Mouse (Mus musculus) CH12.LX (cell line): ENCODE measurements around the gene Rhbdf2. TPM values are rescaled to one million over a fixed set of nuclear protein-coding genes. Genes with fewer than 3 reads are reported as not detected.
"Not testable (repeated sequence)": the region's sequence is repeated elsewhere in the genome, so short reads cannot be mapped to it uniquely, and the experiment has no call there.

ENCODE experiments used
- DNase-seq: peaks from one replicate; pipeline ENCODE4 v3.0.0-alpha.2; 2013; ENCODE audit errors: extremely low read depth
- H3K27ac ChIP-seq: 2 replicates; pipeline ENCODE4 v1.5.1; 2012; ENCODE audit warnings: low read depth, mild to moderate bottlenecking, control low read depth, moderate library complexity; ENCODE audit not compliant: insufficient read depth
- H3K27me3 ChIP-seq: replicated peaks from 2 replicates; pipeline ENCODE3; 2012; ENCODE audit warnings: inconsistent platforms
- H3K36me3 ChIP-seq, 2 experiments: replicated peaks in 1 of 2; 2 replicates each; pipeline versions ENCODE3 to v1.6.1; 2012; ENCODE audit warnings: inconsistent platforms in 1 of 2, low read length in 1 of 2, mild to moderate bottlenecking in 1 of 2, mixed read lengths in 1 of 2, moderate library complexity in 1 of 2; ENCODE audit not compliant: control insufficient read depth in 1 of 2, insufficient read depth in 1 of 2
- H3K4me1 ChIP-seq, 2 experiments: 2 replicates each; pipeline ENCODE4 v1.6.1; 2012; ENCODE audit warnings: inconsistent platforms in 1 of 2, moderate library complexity in 1 of 2; ENCODE audit not compliant: insufficient read depth in 2 of 2, control insufficient read depth in 1 of 2
- H3K4me2 ChIP-seq: 2 replicates; pipeline ENCODE4 v1.6.1; 2012; ENCODE audit warnings: low read depth, mild to moderate bottlenecking, control low read depth; ENCODE audit not compliant: poor library complexity, insufficient read depth, severe bottlenecking
- H3K4me3 ChIP-seq, 3 experiments: fragments of 150-350 bp in 1 of 3; sonication (generic) in 1 of 3; replicated peaks in 1 of 3; 2 replicates each; pipeline versions ENCODE3 to v1.5.1; 2011 to 2012; ENCODE audit warnings: low read depth in 2 of 3, low read length in 2 of 3, mild to moderate bottlenecking in 2 of 3, moderate library complexity in 2 of 3, control low read depth in 1 of 3, improper control_type of control experiment in 1 of 3, inconsistent platforms in 1 of 3, mixed read lengths in 1 of 3; ENCODE audit not compliant: poor library complexity in 1 of 3
- H3K79me2 ChIP-seq: replicated peaks from 2 replicates; pipeline ENCODE4 v1.6.1; 2012; ENCODE audit warnings: mild to moderate bottlenecking, moderate library complexity; ENCODE audit not compliant: control insufficient read depth, poor library complexity, insufficient read depth, severe bottlenecking; ENCODE audit errors: extremely low read depth
- H3K9ac ChIP-seq: 2 replicates; pipeline ENCODE4 v1.6.1; 2012; ENCODE audit warnings: low read depth, mild to moderate bottlenecking, control low read depth, moderate library complexity; ENCODE audit not compliant: insufficient read depth
- H3K9me3 ChIP-seq: replicated peaks from 2 replicates; pipeline ENCODE3; 2012; ENCODE audit warnings: low read length, inconsistent platforms, mixed read lengths
- CTCF ChIP-seq, 2 experiments: IDR thresholded peaks in 1 of 2; conservative IDR thresholded peaks in 1 of 2; 2 replicates each; pipeline ENCODE4 v1.5.1; 2011 to 2012; ENCODE audit warnings: low read depth in 2 of 2, low read length in 2 of 2, improper control_type of control experiment in 1 of 2, inconsistent platforms in 1 of 2, mild to moderate bottlenecking in 1 of 2, moderate library complexity in 1 of 2
- ELF1 ChIP-seq: IDR thresholded peaks from 2 replicates; pipeline ENCODE4 v1.6.1; 2014; ENCODE audit warnings: low read depth, mild to moderate bottlenecking, inconsistent platforms, low read length, improper control_type of control experiment
- ETS1 ChIP-seq: conservative IDR thresholded peaks from 2 replicates; pipeline ENCODE4 v1.6.1; 2012; ENCODE audit warnings: low read depth, mild to moderate bottlenecking, inconsistent platforms, low read length, improper control_type of control experiment, moderate library complexity
- GABPA ChIP-seq: IDR thresholded peaks from 2 replicates; pipeline ENCODE4 v1.6.1; 2012; ENCODE audit warnings: low read depth, low read length, improper control_type of control experiment, inconsistent platforms; ENCODE audit not compliant: insufficient replicate concordance
- HCFC1 ChIP-seq: IDR thresholded peaks from 2 replicates; pipeline ENCODE4 v1.6.1; 2012; ENCODE audit warnings: low read depth, mild to moderate bottlenecking, inconsistent platforms, low read length, improper control_type of control experiment
- MYC ChIP-seq: IDR thresholded peaks from 2 replicates; pipeline ENCODE4 v1.6.1; 2011; ENCODE audit warnings: low read depth, mild to moderate bottlenecking, improper control_type of control experiment, low read length
- NELFE ChIP-seq: IDR thresholded peaks from 2 replicates; pipeline ENCODE4 v1.6.1; 2011; ENCODE audit warnings: low read depth, low read length, improper control_type of control experiment
- NRF1 ChIP-seq: IDR thresholded peaks from 2 replicates; pipeline ENCODE4 v1.6.1; 2014; ENCODE audit warnings: low read depth, mild to moderate bottlenecking, inconsistent platforms, low read length, improper control_type of control experiment, moderate library complexity
- POLR2AphosphoS2 ChIP-seq: IDR thresholded peaks from 2 replicates; pipeline ENCODE4 v1.6.1; 2011; ENCODE audit warnings: low read depth, low read length, improper control_type of control experiment
- SIN3A ChIP-seq: IDR thresholded peaks from 2 replicates; pipeline ENCODE4 v1.6.1; 2012; ENCODE audit warnings: low read length, improper control_type of control experiment, inconsistent platforms
- TBP ChIP-seq: conservative IDR thresholded peaks from 2 replicates; pipeline ENCODE4 v1.6.1; 2011; ENCODE audit warnings: low read depth, low read length, improper control_type of control experiment
- TCF12 ChIP-seq: IDR thresholded peaks from 2 replicates; pipeline ENCODE4 v1.6.1; 2014; ENCODE audit warnings: low read depth, mild to moderate bottlenecking, inconsistent platforms, low read length, improper control_type of control experiment
- USF2 ChIP-seq: conservative IDR thresholded peaks from 2 replicates; pipeline ENCODE4 v1.6.1; 2011; ENCODE audit warnings: low read depth, low read length, improper control_type of control experiment
- ZKSCAN1 ChIP-seq: IDR thresholded peaks from 2 replicates; pipeline ENCODE4 v1.6.1; 2012; ENCODE audit warnings: low read depth, inconsistent platforms, low read length, improper control_type of control experiment, borderline replicate concordance
- ZMIZ1 ChIP-seq: IDR thresholded peaks from 2 replicates; pipeline ENCODE4 v1.6.1; 2012; ENCODE audit warnings: low read depth, mild to moderate bottlenecking, inconsistent platforms, low read length, improper control_type of control experiment
- dilution Hi-C: fragments of 300-500 bp; cut with MboI; formaldehyde crosslinking; loops from 2 replicates; pipeline ENCODE4 v1.14.3; 2020; ENCODE audit warnings: low sequenced_read_pairs; ENCODE audit not compliant: extremely low pct_unique_long_range_greater_than_20kb, extremely low pct_ligation_motif_present
- in situ Hi-C: fragments of 300-500 bp; cut with MboI; formaldehyde crosslinking; loops from 3 replicates; pipeline ENCODE4 v1.14.3; 2019; ENCODE audit warnings: low sequenced_read_pairs, low pct_ligation_motif_present, low pct_unique_long_range_greater_than_20kb, mixed read lengths
- polyA plus RNA-seq: library from polyadenylated mRNA; unstranded; fragments of >175 nt; gene quantifications from 2 replicates; pipeline ENCODE4 v1.2.1, GENCODE M21; 2012; ENCODE audit warnings: low read depth; ENCODE audit not compliant: insufficient read length
- total RNA-seq, 2 experiments: library from RNA; depleted of rRNA; stranded (reverse); fragments of 300-350 nt in 1 of 2; fragments of >200 nt in 1 of 2; gene quantifications; 2 replicates each; pipeline ENCODE4 v1.2.3; 2012 to 2014

Rhbdf2 gene
- total and polyA plus RNA-seq, 3 experiments: 3.1 to 14.7 (median 12.1) TPM

DNA sequence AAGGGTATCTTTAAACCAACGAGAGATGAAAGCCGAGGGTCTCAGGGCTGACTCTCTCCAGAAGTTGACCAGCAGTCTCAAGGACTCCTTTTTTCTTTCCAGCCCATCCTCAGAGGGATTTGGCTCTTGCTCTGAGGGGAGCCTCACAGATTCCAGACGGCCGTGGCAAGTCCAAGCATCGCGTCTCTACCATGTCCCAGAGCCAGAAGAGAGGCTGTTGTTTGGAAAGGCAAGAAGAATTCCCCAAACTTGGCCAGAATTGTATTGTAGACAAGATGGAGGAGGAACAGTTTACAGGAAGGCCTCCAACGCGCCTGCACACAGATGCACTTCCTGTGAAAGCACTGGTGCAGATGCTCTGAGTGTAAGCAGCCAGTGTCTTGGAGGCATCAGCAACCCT lies 41.1 kb upstream of the Rhbdf2 start:
- H3K4me1 ChIP-seq: peaks cover 23 to 48% of the 10 kb centered on the region in 2 experiments
- no peaks in the 10 kb centered on the region for H3K9me3 ChIP-seq
- no peak overlapping the region for H3K9ac ChIP-seq
- no peak overlapping the region for H3K27ac ChIP-seq
- no peak for DNase-seq
- no peak overlapping the region for H3K4me3 ChIP-seq
- in situ Hi-C loops: loop anchor here (25.0 kb wide), 1 partner anchor 519 kb away; the partner anchor contains the start of gene Sept9
- TF ChIP-seq SIN3A (no peak), ELF1 (peak; percentile 53; the same call in 1 of the 2 replicates)
- TF ChIP-seq, all 38 proteins: peak for 1
- dilution Hi-C loops: no loop called here
- Histone ChIP-seq H3K27me3 (no peaks in the 10 kb centered on the region), H3K79me2 (peaks cover 15% of the 10 kb centered on the region), H3K36me3 (peaks cover 2 to 5% of the 10 kb centered on the region in 2 experiments), H3K4me2 (no peak overlapping the region)

DNA sequence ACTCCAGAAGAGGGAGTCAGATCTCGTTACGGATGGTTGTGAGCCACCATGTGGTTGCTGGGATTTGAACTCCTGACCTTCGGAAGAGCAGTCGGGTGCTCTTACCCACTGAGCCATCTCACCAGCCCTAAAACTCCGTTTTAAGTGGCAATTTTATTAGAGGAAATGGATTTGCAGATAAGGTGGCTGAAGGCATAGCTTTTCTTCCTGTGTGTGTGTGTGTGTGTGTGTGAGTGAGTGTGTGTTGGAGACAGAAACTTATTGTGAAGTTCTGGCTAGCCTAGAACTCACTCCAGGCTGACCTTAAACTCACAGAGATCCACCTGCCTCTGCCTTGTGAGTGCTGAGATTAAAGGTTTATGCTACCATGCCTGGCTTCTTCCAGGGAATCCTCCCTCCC lies 40.2 kb upstream of the Rhbdf2 start:
- H3K27me3 ChIP-seq, H3K4me3 ChIP-seq, H3K36me3 ChIP-seq, H3K79me2 ChIP-seq, H3K9me3 ChIP-seq, H3K9ac ChIP-seq, H3K4me2 ChIP-seq, H3K27ac ChIP-seq, dilution Hi-C loops, DNase-seq: not testable (repeated sequence)
- in situ Hi-C loops: loop anchor here (25.0 kb wide), 1 partner anchor 520 kb away; the partner anchor contains the start of gene Sept9
- peaks cover 21 to 46% of the 10 kb centered on the region in 2 experiments for H3K4me1 ChIP-seq

DNA sequence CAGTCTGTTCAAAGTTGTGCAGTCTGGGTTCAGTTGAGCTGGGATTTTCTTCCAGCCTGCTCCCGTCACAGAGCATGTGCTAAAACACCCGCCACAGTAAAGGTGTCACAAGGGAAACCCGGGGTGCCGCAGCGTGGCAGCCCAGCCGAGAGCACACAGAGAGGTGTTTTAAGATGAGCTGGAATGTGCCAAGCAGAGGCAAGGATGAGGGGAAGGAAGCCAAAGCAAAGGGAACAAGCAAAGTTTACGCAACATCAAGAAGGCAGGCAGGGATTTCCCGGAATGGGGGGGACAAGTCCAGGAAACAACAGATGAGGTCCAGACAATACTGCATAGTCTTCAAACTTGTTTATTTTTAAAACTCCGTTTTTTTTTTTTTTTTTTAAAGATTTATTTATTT lies 39.7 kb upstream of the Rhbdf2 start:
- H3K36me3 ChIP-seq: no peaks in the 10 kb centered on the region
- in situ Hi-C loops (loop anchor here (25.0 kb wide), 1 partner anchor 521 kb away; the partner anchor contains the start of gene Sept9), dilution Hi-C loops (no loop called here)
- H3K27me3 ChIP-seq: no peaks in the 10 kb centered on the region
- no peaks in the 10 kb centered on the region for H3K9me3 ChIP-seq
- no peak overlapping the region for H3K9ac ChIP-seq
- H3K27ac ChIP-seq: no peak overlapping the region
- no peak overlapping the region for H3K4me2 ChIP-seq
- H3K4me3 ChIP-seq: no peak overlapping the region
- no peak for DNase-seq
- peaks cover 21 to 46% of the 10 kb centered on the region in 2 experiments for H3K4me1 ChIP-seq
- H3K79me2 ChIP-seq: peaks cover 1% of the 10 kb centered on the region
- TF ChIP-seq TBP: no peak
- TF ChIP-seq, all 38 proteins: peak for 0

DNA sequence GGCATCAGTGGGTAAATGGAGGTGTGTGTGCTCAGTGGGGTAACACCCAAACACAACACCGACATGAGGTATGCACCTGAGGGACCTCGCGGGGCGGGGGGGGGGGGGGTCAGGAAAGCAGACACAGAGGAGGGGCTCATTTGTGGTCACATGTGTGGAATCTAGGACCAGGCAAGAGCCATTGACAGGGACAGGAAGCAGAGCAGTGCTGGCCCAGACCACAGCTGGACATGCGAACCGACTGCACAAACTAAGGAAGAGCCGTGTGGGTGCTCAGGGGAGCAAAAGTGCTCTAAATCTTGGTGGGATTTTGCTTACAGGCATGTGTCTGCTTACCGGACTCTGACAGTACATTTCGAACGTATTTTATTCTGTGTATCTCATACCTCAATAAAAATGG lies 38.5 kb upstream of the Rhbdf2 start:
- dilution Hi-C loops (no loop called here), in situ Hi-C loops (loop anchor here (25.0 kb wide), 1 partner anchor 522 kb away; the partner anchor contains the start of gene Sept9)
- Histone ChIP-seq H3K4me2 (no peak overlapping the region), H3K9ac (no peak overlapping the region), H3K27ac (no peak overlapping the region), H3K4me3 (no peak overlapping the region), H3K79me2 (no peaks in the 10 kb centered on the region), H3K4me1 (peaks cover 21 to 40% of the 10 kb centered on the region in 2 experiments), H3K27me3 (no peaks in the 10 kb centered on the region), H3K9me3 (no peaks in the 10 kb centered on the region), H3K36me3 (no peaks in the 10 kb centered on the region)
- no peak for TF ChIP-seq ETS1
- no peak for TF ChIP-seq NRF1
- TF ChIP-seq CTCF (conservative IDR thresholded peaks at IDR 0.05 in 1 of 2, IDR thresholded peaks at IDR 0.05 in 1 of 2; ENCODE audit: low read depth in 2 of 2, low read length in 2 of 2): no peak
- no peak for TF ChIP-seq ZKSCAN1
- TF ChIP-seq POLR2AphosphoS2: no peak
- TF ChIP-seq USF2: no peak
- TF ChIP-seq HCFC1: no peak
- no peak for TF ChIP-seq MYC
- TF ChIP-seq SIN3A: no peak
- no peak for TF ChIP-seq TCF12
- no peak for TF ChIP-seq NELFE
- TF ChIP-seq GABPA: no peak
- no peak for TF ChIP-seq ZMIZ1
- DNase-seq: no peak
